Mouse (Mus musculus) spleen, postnatal 14 days (tissue): ENCODE data around the gene Il10rb.

Experiments
- DNase-seq, 2 experiments: peaks; one replicate each; pipeline ENCODE4 v3.0.0; 2021 to 2022; ENCODE audit warnings: low spot score in 2 of 2

Il10rb gene

GRCm38 (mm10) chr16:91450137-91451064 is 44.4 kb downstream of the Il10rb start:
- no peak for DNase-seq

GRCm38 (mm10) chr16:91451949-91452348 is 46.0 kb downstream of the Il10rb start:
- DNase-seq = no peak

GRCm38 (mm10) chr16:91452363-91452896 is 46.5 kb downstream of the Il10rb start:
- no peak for DNase-seq

GRCm38 (mm10) chr16:91455868-91456267 is 49.9 kb downstream of the Il10rb start:
- DNase-seq = no peak

GRCm38 (mm10) chr16:91458301-91458746 is 52.4 kb downstream of the Il10rb start:
- no peak for DNase-seq

GRCm38 (mm10) chr16:91458976-91459375 is 53.0 kb downstream of the Il10rb start:
- no peak for DNase-seq

GRCm38 (mm10) chr16:91459396-91459795 is 53.4 kb downstream of the Il10rb start:
- no peak for DNase-seq

- DNase-seq = peak in 1 of 2 experiments; percentile 57
These were observed 53.9 kb downstream of the Il10rb start for GRCm38 (mm10) chr16:91459841-91460370.

- no peak for DNase-seq
These were observed 55.2 kb downstream of the Il10rb start for GRCm38 (mm10) chr16:91461066-91461638.

GRCm38 (mm10) chr16:91461773-91462181 is 55.8 kb downstream of the Il10rb start:
- no peak for DNase-seq

- no peak for DNase-seq
These were observed 56.7 kb downstream of the Il10rb start for GRCm38 (mm10) chr16:91462644-91463043.

- no peak for DNase-seq
These were observed 57.4 kb downstream of the Il10rb start for GRCm38 (mm10) chr16:91463400-91463799.

- DNase-seq = no peak
These were observed 58.0 kb downstream of the Il10rb start for GRCm38 (mm10) chr16:91463836-91464400.

- peak; percentile 85 to 92 for DNase-seq
These were observed 58.9 kb downstream of the Il10rb start for GRCm38 (mm10) chr16:91464594-91465504.

GRCm38 (mm10) chr16:91465505-91466240 is 59.7 kb downstream of the Il10rb start:
- no peak for DNase-seq

- no peak for DNase-seq
These were observed 60.6 kb downstream of the Il10rb start for GRCm38 (mm10) chr16:91466566-91466965.

GRCm38 (mm10) chr16:91470470-91470869 is 64.5 kb downstream of the Il10rb start:
- no peak for DNase-seq

- no peak for DNase-seq
These were observed 65.5 kb downstream of the Il10rb start for GRCm38 (mm10) chr16:91471481-91471880.
